Mouse (Mus musculus) kidney, adult 2 months (tissue): Measurements from ENCODE around the gene Sema5a.

Source experiments
- CTCF ChIP-seq: fragments of 200-500 bp; conservative IDR thresholded peaks from 2 replicates; pipeline ENCODE4 v1.5.1; 2011; ENCODE audit warnings: low read depth, mild to moderate bottlenecking, control low read depth, low read length, moderate library complexity, mixed read lengths; ENCODE audit not compliant: insufficient read depth, insufficient read length
- POLR2A ChIP-seq: fragments of 200-500 bp; IDR thresholded peaks from one replicate; pipeline ENCODE4 v1.6.1; 2011; ENCODE audit warnings: low read depth, low read length, control low read depth

- TF ChIP-seq POLR2A (no peak), CTCF (no peak)
Observed at GRCm38 (mm10) chr15:32260942-32261341, 16.3 kb downstream of the Sema5a start.
